Mouse (Mus musculus) telencephalon, adult 2 months (tissue): ENCODE results near the gene Clec2l.

Source experiments
- DNase-seq: peaks from one replicate; pipeline ENCODE4 v3.0.0-alpha.2; 2011; ENCODE audit warnings: low read depth, low spot score

Clec2l gene

DNA sequence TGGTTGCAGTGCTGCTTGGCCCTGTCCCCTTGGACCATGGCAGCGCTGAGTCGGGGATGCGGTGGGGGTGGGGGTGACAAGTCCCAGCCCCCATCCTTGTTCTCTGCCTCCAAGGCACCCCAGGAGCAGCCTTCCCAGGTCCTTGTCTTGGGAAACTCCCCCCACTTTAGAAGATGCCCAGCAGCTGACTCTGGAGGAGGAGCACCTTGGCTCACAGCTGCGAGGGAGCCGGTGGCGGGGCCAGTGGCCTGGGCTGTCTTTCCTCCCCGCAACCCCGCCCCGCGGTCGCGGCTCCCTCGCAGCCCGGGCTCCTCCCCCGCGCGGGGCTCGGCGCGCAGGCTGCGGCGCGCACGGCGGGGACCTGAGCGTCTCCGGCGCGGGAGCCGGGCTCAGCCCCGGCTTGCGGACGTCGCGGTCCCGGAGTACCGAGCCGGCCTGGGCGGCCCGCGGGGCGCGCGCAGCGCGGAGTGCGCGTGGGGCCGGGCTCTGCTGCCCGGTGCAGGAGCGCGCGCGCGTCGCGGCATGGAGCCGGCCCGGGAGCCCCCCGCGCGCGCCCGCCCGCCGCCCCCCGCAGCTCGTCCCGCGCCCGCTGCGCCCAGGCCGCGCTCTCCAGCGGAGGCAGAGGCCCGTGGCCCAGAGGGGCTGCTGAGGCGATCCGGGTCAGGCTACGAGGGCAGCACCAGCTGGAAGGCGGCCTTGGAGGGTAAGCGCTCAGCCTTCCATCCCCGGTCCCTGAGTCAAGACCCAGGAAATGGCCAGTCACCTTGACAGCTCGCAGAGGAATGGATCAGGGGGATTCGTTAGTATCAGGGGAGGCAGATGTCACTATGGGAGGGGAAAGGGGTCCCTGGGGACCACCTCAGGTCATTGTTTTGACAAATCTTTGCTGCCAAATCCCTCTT is at the start of gene Clec2l:
Clec2l (plus strand) TSS at position 356 of the 902 bp plus-strand sequence.
- DNase-seq, result no peak

DNA sequence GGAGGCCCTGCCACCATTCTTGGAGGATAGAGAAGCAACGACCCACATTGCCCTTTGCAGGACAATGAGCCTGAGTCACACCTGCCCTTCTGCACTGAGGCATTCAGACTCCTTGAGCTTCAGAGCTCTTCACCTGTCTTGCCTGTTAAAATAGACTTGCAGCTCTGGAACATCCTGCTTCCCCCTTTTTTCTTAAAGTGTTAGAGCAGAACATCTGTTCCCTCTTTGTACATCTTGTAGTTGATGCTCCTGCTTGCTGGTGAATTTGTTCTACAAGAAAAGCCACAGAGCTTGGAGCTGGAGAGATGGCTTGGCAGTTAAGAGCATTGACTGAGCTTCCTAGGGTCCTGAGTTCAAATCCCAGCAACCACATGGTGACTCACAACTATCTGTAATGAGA is 40.5 kb upstream of the Clec2l start:
- DNase-seq, result peak; percentile 49

DNA sequence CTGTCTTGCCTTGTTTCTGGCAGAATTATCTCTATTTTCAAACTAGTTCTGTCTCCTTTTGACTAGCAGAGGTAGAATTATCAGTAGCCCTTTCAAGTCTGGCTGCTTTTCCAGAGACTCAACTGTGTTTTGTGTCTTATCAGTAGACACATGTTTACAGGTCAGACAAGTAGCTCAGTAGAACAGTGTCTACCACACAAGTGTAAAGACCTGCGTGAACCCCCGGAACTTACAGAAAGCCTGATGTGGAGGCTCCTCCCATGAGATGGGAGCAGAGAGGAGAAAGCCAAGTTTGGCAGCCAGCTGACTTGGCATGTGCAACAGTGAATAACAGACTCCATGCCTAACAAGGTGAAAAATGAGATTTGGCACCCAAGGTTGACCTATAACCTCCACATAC is 39.4 kb upstream of the Clec2l start:
- DNase-seq, result no peak

DNA sequence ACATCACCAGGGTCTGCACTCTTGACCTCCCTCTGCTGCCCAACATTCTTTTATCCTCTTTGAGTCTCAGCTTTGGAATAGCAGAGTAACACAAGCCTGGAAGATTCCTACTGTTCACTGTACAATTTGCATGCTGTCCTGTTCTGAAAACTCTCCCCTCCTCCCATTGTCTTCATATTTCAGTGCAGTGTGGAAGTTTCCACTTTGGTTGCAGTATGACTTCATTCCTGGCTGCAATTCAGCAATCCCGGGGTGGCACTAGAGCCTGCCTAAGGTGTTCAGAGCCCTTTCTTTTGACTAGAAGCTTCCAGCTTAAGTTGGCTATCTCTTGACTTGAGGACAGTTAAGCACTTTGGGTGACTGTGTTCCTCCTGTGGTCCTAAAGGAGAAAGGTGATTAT is 38.4 kb upstream of the Clec2l start:
- peak; percentile 60 for DNase-seq

DNA sequence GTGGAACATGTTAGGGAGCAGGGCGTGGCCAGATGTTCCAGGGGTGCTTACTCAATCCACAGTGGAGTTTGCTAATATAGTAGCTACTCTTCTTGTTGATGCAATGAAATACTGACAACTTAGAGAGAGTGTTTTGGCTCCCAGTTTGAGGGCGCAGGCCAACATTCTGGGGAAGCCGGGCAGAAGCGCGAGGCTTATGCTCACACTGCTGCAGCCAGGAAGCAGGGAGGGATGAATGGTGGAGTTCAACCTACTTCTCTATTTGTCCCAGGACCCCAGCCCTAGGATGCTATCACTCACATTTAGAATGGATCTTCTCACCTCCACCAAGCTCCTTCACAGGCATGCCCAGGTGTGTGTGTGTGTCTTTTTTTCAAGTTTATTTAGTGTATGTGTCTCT is 36.8 kb upstream of the Clec2l start:
- DNase-seq, result no peak

DNA sequence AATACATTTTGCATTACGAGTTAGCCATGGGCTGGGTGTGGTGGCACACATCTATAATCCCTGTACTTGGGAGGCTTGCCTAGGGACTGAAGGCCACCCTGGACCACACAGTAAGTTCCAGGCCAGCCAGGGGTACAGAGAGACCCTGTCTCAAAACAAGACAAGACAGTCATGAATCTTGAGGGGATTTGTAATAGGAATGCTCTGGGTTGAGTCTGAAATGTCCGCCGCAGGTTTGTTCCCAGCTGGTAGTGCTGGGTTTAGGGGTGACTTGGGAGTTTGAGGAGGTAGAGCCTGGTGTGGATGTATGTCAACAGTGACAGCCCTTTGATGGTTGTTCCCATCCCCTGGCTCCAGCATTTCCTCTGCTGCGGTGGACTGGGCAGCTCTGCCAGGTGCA is 35.8 kb upstream of the Clec2l start:
- no peak for DNase-seq

DNA sequence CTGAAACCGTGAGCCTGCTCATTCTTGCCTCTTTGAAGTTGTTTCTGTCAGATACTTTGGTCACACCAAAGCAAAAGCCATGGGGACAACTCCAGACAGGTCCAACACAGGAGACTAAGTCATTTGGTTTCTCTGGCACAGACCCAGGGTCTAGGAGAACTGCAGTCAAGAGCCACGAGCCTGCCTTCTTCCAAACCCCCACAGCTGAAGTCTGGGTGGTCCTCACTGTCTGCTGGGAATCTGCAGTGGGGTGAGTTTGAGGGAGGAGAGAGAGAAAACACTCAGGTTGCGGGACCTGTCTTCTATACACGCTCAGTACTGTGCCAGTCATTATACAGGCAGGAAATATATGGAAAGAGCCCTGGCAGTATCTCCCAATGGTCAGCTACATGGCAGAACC is 35.4 kb upstream of the Clec2l start:
- DNase-seq, result no peak

DNA sequence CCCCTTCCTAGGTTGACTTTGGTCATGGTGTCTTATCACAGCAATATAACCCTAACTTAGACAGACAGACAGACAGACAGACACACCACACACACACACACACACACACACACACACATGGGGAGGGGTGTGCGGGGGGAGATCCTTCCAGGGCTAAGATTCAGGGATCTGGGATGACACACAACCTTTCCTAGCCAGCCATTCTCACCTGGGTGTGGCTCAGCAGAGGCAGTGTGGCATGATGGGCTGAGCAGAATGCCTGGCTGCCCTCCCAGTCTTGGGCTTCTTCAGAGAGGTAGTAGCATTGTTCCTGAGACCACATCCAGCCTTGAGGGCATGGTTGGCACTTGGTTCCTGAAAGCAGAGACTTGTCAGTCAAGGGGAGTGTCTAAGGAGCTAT is 33.3 kb upstream of the Clec2l start:
- DNase-seq, result no peak

DNA sequence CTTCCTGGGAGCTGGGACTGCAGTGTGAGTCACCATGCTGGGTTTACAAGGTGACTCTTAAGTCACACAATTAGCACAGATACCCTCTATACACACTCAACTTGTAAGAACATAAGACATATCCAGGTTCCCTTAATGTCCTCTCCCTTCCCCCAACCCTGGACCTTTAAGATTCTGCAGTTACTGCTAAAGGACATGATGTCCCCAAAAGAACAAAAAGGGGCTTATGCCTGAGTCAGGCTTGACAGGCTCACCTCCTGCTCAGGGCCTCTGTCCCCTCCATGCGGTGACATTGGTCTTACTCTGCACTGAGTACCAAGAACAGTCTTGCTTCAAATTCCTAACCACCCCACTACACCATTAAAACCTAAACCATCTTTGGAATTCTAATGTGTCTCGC is 30.0 kb upstream of the Clec2l start:
- DNase-seq, result no peak

DNA sequence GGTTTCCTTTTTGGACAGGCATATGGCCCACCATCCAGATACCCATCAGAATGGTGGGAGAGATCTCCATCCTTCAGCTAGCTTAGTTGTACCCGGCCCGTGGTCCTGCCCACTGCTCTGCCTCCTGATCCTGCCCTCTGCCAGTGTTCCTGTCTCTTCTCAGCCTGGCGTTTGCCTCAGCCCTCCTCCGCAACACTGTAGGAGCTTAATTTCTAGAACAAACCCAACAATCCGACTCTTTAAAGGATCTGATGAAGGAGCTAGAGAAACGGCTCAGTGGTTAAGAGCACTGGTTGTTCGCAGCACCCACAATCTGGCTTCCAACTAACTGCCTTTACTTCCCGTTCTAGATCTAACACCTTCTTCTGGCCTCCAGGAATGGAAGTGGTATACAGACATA is 28.4 kb upstream of the Clec2l start:
- DNase-seq, result no peak

DNA sequence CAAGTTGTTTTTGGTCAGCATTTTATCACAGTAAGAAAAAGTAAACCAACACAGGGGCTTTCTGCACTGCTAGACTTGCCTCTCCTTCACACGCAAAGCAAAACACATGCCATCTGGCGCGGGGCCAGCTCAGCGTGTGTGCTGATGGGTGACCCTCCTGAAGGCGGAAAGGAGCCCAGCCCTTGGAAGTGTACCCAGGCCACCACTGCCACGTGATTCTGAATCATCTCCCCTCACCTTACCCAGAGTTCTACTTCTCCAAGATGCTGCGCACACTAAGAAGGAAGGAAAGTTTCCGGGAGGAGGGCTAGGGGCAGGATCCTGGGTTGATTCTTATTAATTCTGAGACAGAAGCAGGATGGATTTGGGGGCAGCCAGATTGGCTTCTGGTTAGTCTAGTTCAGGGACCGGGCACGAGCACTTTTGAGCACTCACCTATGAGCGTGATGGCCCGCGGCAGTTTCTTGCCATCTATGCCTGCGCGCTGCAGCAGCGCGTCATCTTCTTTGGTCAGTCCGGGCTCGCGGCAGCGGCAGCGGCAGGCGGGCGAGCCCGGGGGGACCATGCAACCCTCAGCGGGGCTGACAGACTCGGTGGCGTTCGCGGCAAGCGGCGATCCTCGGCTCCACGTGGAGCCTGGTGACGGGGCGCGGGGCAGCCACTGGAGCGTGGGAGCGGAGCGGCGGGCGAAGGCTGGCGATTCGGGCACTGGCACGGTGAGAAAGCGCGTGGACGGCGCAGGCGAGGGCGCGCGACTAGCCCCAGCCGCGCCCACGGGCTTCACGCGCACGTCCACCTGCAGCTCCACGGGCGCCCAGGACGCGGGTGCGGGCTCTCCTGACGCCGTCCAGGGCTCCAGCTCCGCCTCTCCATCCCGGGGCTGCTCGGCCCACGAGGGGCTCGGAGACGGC is 26.7 kb upstream of the Clec2l start:
- DNase-seq, result no peak

DNA sequence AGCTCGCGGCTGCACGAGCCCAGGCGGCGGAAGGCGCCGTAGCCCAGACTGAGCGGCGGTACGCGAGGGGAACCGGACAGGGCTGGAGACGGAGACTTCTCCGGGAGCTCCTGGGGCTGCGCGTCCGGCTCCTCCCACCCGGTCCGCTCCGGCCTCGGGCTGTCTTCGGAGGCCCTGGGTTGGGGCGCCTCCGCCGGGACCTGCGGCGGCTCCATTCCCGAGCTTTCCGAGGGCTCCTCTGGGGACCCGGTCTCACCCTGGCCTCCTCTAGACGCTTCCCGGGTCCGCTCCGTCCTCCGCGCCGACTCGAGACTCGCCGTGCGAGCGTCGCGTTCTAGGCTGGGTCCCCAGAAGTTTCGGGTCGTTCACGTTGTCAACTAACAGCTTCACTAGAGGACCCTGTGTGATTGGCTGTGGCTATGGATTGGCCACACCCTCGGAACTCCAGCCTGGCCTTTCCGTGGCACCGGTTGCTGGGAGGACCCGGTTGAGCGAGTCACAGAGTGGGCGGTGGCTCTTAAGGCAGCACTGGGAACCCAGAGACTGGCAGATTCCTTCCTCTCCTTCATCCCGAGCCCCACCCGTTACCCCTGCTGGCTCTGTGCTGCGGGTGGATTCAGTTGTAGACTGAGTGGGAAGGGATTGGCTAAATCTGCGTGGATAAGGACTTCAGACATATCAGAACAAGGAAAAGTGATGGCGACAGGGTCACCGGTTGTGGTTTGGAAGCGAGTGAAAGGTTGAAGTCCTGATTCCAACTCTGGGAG is 25.8 kb upstream of the Clec2l start, which contains the start of gene Klrg2:
Klrg2 (minus strand) TSS at position 391 of the 767 bp plus-strand sequence.
- DNase-seq, result no peak

DNA sequence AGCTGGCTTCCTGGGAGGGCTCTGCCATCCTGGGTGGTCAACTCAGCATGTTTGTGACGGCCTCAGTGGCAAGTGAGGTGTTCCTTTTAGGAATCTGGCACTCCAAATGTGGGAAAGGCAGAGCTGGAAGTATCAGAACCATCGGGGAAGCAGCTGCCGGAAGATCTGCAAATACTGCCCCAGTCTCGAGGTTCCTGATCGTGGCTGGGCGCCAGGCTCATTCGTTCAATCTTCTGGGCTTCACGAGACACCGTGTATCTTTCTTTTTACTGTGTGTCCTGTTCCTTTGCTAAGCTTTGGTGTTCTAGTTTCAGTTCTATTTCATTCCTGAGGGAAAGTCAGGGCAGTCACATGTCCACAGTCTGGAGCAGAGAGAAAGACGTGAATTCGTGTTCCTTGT is 22.5 kb upstream of the Clec2l start:
- no peak for DNase-seq

DNA sequence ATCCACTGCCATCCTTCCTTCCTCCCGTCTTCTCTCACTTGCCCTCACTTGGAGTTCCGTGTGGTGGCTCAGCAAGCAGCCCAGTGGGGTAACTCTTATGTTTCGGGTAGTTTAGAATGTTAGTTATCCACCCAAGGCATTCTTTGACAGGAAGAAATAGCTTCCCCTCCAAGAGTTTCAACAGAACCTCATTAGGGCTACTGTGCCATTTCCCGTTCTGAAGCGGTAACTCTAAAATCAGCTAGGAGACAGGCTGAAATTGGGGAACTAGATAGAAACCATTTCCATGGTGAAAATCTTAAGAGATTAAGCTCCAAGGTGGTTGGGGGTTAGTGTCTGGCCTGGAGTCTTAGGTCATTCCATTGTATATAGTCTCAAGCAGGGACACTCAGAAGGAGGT is 21.6 kb upstream of the Clec2l start:
- no peak for DNase-seq

DNA sequence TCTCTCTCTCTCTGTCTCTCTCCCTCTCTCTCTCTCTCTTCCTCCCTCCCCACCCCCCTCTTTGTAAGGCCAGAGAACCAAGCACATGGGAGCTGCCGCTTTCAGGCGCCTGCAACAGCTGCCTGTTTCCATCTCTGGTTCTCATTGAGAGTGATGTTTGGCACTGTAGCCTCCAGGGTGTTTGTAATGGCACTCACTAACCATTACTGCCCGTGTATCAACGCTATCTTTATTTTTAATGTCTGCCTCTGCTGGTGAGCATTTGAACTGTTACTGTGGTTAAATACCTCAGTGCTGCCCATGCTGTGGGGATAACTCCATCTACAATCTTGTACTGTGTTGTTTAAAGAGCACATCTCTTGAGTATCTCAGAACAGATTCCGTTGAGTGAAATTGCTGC is 21.2 kb upstream of the Clec2l start:
- no peak for DNase-seq

DNA sequence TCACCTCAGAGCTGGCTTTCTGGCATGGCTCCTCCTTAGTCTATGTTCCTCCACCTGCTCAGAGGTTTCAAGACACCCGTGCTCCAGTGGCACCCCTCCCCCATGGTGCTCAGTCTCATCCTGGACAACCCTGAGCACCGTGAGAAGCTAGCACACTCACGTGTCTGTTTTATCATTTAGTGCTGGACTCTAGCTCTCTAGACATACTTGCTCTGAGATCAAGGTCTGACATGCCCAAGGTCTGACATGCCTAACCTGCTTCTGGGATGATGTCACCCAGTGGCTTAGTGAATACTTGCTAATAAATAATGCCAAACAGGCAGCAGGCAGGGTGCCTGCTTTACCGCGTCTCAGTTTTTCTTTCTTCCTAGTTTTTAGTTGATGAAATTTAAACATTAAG is 20.3 kb upstream of the Clec2l start:
- no peak for DNase-seq

DNA sequence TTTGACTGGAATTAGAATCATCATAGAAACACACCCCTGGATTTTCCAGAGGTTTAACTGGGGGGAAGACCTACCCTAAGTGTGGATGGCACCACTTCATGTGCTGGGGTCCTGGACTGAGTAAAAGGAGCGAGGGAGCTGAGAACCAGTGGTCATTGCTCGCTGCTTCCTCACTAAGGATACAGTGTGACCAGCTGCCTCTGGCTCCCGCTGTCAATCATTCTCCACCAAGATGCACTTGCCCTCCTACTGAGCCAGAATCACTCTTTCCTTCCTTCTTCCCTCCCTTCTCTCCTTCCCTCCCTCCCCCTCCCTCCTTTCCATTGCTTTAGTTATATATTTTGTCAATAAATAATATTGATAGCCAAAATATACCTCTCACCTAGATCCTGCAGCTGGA is 19.8 kb upstream of the Clec2l start:
- no peak for DNase-seq

DNA sequence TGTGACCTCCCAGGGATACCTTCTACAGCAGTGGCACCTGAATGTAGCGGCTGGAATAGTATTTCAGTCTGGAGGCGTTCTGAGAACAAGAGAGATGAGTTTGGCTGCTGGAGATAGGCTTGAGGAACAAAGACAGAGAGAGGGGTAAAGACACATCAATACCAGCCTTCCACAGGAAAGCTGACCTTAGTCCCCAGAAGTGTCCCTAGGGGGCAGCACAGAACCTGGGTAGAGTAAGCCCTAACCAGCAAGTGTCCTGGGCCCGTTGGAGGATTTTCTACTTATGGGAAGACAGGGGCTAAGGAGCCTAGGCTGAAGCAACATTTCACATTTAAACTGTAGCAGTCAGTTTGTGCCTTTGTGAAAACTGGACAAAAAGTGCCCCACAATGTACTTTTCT is 13.3 kb upstream of the Clec2l start:
- no peak for DNase-seq

DNA sequence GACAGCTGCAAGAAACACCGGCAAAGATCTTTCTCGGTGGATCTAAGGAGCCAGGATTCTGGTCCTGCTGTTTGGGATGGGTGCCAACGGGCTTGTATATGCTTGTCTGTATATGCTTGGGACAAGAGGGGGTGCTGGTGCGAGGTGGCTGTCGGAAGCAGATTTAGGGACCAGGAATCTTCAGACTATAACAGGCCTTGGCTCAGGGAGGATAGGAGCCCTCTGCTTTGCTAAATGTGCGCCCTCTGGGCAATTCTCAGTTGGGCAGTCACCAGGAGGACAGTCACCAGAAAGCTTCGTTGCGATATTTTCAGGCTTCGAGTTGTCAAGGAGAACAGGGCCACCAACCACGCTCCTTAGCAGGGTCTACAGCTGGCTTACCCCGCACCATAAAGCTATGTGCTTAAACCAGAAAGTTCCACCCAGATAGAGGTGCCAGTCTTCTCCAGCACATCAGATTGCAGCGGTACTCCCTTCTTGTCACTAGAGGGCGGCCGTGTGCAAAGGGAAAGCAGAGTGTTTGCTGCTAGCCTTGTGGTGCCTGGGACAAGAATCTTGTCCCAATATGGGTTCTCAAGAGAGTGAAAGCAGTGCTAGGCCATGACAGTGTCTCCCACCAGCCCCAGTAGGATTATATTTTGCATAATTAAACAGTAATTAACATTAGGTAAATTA is 12.5 kb upstream of the Clec2l start:
- peak; percentile 42 for DNase-seq

DNA sequence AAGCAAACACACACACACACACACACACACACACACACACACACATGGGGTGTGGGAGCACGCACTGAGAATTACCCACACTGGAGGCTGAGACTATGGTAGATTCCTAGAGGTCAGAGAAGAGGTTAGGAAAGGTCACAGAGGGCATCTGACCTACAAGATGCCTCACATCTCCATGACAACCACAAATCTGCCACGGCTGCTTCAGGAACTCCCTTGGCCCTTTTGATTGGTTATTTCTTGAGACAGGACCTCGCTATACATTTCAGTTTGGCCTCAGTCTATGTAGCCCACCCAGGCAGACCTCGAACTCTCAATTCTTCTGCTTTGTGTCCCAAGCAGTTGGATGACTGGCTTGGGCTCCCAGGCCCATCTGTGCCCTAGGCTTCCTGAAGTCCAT is 1.2 kb upstream of the Clec2l start:
- DNase-seq, result no peak

DNA sequence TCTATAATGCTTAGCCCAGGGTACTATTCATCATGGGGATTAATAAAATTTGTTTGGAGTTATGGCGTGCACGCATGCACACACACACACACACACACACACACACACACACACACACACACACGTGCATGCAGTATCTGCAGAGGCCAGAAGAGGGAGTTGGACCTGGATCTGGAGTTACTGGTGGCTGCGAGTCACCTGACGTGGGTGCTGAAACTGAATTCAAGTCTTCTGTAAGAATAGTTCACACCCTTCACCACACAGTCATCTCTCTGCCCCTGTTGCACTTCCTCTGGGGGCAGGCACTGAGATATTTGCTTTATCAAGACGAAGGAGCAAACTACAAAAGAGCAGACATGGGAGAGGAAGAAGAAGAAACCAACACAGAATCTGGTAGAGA is 6.7 kb downstream of the Clec2l start:
- DNase-seq, result no peak
